Mouse (Mus musculus): ENCODE data around the gene Mybpc2.
A peak's percentile ranks its signal among the peaks of the same experiment; 100 is the strongest.

Mybpc2 gene

DNA sequence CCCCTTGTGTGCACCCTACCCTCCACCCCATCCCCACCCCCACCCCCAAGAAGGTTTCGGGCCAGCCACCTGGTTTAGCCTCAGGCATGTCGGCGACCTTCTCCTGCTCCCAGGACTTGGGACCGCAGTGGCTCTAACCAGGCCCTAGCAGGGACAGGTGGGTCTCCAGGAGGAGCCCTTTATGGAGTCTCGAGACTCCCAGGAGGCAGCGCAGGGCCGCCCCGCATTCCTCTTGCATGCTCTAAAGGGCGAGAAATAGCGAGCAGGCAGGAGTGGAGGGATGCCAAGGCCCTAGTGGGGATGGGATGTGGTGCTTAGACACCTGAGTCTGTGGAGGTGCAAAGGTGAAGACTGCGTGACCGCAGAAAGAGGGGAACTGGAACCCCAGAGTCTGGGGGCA is at the start of gene Mybpc2:
Mybpc2 (minus strand) TSS at position 155 of the 400 bp plus-strand sequence.
- DNase-seq: peak; percentile 48 to 59

DNA sequence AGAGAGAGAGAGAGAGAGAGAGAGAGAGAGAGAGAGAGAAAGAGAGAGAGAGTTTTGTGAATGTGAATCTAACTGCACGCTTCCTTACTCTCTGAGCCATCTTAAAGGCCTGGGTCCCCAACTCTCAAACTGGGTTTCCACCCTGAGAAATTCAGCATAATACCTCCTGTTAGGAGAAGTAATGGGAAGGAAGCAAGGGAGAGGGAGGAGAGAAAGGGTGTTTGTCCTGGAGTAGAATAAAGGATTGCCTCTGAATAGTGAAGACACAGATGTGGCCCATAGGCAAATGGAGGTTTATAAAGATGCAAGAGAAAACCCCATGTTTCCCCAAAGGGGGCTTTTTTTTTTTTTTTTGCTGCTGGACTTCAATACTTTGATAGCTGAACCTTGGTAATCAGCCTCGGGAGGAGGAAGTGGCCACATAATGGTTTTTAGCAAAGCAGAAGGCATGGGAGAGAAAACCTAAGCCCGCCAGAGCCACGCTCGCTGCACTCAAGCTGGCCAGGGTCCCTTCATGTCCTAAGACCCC is 48.6 kb upstream of the Mybpc2 start:
- no peak for DNase-seq

DNA sequence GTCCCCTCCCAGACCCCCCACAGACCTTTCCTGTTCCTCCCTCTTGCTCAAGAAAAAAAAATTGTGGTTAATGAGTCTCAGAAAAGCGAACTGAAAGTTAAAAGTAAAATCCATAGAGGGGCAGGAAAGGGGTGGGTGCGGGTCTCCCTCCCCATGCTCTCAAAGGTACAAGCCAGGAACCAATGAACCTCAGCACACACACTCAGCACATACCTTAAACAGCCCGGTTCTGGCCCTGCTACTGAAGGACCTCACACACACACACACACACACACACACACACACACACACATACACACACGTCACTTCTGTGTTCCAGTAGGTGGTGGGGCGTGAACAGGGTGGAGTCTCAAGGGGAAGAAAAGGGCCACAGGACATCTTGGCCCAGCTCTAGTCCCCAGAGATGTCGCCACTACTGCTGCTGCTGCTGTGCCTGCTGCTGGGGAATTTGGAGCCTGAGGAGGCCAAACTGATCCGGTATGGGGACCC is 47.8 kb upstream of the Mybpc2 start, which contains the start of gene Napsa:
Napsa (plus strand) TSS at position 168 of the 489 bp plus-strand sequence.
- DNase-seq: peak; percentile 74 to 81

DNA sequence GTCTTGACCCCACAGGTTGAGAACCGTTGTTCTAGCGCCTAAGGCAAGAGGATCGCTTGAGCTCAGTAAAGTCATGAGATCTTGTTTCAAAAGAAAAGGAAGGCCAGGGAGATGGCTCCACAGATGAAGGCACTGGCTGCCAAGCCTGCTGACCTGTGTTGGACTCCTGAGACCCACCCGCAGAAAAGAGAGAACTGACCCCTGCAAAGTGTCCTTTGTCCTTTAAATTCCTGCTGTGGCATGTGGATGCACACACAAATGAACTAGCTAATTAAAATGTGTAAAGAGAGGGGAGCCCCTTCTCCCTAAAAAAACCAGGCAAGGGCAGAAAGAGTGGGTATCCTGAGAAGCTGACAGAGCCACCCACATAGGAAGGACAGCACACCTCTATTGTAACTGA is 47.4 kb upstream of the Mybpc2 start:
- DNase-seq: no peak

DNA sequence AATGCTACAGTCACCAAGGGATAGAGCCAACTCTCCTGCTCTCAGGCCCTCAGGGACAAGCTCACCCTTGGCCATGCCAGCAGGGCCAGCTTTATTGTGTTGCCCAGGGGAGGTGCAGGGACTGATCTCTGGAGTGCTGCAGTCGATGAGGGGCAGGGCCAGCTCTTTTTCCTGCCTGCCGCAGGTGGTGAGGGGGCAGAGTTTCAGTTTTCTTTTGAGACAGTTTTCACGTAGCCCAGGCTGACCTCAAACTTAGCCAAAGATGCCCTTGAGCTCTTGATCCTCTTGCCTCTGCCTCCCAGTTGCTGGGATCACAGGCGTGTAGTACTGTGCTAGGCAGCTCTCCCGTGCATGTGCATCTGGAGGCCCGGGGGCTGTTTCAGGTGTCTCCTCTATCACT is 46.5 kb upstream of the Mybpc2 start:
- DNase-seq: no peak

DNA sequence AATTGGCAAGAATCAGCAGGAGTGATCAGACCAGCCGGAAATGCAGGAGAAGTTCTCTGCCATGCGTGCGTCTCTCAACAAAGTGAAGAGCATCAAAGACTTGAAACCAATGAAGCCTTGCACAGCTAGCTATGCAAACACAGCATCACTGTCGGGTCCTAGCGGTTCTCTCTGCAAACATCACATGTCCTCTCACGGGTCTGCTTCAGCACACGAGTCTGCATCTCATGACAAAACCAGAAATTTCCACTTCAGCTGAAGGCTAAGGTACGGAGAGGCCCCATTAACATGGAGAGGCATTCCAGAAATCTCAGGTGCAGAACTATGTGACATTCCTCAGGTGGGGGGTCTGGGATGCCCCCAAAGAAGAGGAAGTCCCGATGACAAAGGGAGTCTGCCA is 44.3 kb upstream of the Mybpc2 start:
- no peak for DNase-seq

DNA sequence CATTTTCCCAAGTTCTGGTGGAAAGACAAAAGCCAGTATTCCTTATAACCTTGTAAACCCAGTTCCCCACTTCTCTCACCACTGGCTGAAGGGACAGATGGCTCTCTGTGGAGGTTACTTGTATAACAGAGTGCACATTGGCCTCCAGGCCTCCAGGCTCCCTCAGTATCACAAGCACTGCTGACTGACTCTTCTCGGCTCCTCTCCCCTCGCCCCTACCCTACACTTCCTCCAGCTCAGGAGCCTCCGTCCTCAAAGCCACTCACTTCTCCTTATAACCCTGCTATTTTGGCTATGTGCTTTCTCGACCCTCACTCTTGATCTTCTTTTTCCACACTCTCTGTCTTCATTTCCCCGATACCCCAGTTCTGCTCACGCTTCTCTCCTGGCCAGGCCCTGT is 41.0 kb upstream of the Mybpc2 start:
- no peak for DNase-seq

DNA sequence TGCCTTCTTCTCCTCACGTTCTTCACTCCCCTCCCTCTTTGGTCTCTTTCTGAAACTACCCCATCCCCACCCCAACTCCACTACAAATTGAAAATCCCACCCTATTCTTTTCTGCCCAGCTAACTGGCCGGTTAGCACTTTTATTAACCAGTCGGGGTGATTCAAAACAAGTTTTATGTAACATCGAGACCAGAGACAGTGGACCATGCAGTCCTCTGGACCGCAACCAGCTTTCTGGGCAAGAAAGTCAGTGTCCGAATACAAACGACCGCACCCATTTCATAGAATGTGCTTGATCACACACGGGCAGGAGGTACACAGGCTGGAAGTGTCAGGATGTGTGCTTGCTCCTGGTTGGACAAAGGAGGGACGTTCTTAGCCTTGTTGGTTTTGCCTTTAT is 40.0 kb upstream of the Mybpc2 start:
- DNase-seq: no peak

DNA sequence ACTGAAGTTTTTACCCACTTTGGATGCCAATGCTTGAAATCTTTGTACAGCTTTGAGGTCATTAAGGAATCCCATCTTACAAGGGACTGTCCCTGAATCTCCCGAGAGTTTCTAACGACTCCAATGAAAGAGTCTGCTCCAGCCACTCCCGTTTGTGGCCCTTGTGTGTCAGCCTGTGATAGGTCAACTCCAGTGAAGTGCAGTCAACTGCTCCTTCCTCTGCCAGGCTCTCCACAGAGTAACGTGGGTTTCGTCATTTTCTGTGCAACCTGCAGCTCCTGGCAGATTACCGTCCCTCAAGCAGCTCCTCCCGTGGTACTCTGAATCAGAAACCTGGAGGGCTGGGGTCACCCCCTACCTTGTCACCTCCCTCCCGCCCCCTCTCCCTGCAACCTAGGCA is 38.8 kb upstream of the Mybpc2 start:
- peak in 1 of 2 experiments; percentile 59 for DNase-seq

DNA sequence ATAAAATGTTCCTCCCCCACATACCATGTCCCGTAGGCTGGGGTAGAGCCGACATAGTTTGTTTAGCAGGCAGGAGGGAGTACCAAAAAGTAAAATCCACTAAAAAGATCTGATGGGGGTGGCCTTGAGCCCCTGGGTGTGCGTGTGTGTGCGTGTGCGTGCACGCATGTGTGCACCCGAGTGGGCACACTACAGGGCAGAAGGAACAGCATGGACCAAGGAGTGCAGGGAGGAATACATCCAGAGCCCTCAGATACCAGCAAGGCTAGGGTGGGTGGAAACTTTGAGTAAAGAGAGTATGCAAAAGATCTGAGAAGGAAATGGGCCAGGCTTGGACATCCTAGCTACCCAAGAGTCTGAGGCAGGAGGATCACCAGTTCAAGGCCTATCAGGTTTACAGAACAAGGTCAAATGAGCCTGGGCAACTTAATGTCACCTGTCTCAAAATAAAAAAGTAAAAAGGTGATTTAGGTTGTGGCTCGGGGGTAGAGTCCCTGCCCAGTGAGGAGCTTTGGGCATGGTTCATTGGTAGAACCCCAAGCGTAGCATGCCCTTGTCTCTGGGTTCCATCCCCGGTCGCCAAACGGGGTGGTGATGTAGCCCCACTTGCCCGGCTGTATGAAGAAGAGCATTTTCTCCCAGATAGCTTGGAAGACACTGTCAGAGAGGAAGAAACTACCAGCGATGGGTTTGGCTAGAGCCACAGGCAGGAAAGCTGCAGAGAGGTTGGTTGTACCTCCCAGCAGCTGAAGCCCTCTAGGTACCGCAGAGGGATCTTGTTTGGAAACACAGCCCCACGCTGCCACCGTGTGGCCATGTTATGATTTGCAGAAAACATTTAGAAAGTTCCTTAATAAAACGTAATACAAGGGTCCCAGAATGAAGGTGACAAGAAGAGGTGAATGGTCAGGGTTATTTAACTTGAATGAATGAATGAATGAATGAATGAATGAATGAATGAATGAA is 36.3 kb upstream of the Mybpc2 start:
- DNase-seq: peak; percentile 61 to 84

DNA sequence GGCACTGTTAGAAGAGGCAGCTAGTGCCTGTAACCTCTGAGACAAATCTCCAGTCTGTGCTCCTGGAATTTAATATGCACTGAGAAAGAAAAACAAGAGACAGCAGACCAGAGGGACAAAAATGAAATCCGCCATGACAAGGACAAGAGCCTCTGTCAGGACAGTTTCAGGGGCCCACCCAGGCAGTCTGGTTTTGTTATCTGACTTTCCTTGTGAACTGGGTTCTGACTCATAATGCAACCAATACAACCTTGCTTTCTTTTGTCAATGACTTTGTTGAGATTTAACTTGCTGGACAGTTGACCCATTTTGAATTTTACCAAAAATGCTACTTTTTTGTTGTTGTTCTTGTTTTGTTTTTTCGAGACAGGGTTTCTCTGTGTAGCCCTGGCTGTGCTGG is 33.2 kb upstream of the Mybpc2 start:
- no peak for DNase-seq

DNA sequence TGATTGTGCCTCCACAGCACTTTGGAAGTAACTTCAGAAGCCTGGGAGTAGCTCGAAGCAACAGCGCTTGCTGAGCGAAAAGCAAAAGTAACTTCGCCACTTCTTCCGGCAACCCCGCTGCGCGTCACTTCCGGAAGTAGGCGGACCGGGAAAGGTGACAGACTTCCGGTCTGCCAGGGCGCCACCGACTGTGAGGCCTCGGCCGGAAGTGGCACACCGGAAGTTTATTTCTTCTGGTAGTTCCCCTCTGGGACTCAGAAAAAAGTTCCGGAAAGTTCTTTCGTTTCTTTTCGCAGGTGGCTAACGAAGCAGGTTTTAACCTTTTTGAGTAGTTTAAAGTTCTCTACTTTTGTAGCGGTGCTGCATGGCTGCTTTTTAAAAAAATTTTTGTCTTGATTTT is 29.4 kb upstream of the Mybpc2 start, which contains the start of gene Nr1h2:
Nr1h2 (minus strand) TSS at position 126 of the 400 bp plus-strand sequence.
- peak; percentile 98 for DNase-seq

DNA sequence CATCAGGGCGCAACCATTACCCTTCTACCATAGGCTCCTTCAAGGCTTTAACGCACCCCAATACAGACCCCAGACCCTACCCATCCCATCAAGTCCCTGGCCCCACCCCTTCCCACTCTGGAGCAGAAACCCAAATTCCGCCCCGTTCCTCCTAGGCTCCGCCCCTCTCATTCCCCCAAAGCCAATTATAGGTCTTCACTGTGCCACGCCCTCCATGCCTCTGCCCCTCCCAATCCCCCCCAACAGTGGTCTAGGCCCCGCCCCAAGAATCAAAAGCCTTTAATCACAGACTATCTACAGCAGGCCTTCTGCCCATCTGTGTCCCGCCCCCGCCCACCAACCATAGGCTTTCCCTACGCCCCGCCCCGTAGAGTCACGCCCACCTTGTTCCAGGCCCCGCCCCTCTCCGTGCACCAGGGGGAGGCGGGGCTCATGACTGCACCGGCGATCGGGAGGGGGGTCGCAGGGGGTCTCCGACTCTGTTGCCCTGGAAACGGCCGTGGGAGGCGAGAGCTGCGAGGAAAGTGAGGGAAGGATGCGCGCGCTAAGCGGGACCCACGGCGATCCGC is 28.8 kb upstream of the Mybpc2 start:
- peak; percentile 89 to 91 for DNase-seq

DNA sequence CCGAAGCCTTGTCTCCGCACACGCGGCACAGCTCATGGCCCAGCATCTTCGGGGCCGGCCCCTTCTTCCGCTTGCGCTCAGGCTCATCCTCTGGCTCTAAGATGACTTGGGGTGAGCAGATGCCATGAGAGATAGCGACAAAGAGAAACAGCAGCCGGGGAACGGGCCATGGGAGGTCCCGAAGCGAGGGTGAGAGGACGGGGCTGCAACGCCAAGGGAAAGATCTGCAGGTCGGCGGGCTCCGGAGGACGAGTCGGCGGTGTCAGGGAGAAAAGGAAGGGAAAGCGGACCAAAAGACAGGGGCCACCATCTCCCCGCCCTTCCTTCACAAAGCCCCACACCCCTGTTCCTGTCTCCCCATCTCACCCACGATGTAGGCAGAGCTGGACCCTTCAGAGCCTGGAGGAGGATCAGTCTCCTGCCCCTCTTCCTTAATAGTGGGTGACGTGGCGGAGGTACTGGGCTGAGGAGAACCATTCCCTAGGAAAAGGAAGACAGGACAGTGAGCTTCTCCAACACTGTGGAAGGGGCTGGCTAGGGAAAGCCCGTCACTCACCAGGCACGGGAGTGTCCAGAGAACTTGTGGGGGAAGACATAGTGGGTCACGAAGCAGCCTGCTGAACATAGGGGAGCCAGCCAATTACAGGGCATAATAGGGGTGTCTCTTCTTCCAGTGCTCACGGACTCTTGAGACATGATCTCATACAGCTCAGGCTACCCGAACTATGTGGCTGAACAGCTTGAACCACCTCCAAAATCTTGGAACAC is 27.9 kb upstream of the Mybpc2 start:
- DNase-seq: no peak

DNA sequence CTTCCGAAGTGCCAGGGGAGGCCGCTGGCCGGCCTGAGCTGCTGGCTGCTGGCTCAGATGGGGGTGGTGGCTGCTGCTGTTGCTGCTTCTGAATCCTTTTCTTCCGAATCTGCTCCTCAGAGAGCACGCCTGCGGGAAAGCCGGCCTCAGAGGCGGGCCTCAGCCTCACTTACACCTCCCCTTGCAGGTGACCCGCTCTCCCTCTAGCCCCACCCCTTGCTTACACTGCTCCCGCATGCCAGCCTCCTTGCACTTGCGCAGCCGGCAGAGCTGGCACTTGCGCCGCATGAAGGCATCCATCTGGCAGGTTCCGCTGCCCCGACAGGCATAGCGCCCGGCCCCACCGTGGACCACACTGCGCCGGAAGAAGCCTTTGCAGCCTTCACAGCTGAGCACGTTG is 27.3 kb upstream of the Mybpc2 start:
- peak in 1 of 2 experiments; percentile 23 for DNase-seq

DNA sequence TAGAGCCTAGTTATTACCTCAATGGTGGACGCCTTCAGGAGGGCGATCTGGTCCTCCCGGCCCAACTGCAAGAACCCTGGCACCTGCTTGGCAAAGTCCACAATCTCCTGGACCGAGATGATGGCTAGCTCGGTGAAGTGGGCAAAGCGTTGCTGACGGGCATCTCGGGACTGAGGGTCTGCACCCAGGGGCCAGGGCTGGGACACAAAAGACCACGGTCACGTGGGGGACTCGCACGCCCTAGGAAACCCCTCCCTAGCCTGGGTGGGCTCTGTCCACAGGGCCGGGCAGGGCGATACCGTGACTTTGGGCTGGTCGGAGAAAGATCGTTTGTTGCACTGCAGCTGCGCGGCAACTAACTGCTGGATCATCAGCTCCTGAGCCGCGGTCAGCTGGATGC is 26.8 kb upstream of the Mybpc2 start:
- peak in 1 of 2 experiments; percentile 24 for DNase-seq

DNA sequence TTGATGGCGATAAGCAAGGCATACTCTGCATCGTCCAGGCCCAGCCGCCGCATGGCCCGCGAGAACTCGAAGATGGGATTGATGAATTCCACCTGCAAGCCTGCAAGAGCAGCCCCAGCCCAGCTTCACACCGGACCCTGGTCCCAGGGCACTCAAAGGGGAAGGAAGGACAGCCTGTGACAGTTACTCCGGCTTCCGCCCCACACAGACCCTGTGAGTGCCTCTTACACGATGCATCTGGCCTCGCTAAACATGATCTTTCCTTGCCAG is 25.9 kb upstream of the Mybpc2 start:
- DNase-seq: no peak

DNA sequence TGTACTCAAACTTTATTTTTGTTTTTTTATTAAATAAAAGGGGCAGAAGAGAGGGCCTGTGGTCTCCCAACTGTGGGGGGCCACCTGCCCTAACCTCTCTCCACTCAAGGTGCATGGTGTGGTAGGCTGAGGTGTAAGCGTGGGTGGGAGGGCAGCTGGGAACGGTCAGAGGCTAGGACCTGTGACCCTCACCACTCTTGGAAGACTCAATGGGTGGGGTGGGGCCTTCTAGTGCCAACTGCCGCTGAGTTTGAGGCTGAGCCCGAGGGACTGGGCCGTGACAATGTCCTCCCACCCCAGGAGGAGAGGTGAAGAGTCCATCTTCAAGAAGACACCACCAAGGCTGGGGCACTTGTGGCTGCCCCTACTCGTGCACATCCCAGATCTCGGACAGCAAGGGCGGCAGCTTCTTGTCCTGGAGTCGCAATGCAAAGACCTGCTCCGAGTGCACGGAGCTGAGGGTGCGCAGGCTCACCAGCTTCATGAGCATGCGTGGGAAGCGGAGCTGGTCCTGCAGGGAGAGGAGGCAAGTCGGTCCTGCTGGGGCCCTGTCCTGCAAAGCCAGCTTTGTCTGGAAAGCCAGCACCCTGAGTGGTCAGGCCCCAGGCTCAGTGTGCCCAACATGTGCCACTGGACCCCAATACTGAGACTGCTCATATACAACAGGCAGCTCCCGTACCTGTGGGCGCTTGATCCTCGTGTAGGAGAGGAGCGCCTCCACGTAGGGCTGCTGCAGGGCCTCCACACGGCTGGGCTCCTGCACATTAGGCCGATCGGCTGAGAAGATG is 25.4 kb upstream of the Mybpc2 start:
- no peak for DNase-seq

DNA sequence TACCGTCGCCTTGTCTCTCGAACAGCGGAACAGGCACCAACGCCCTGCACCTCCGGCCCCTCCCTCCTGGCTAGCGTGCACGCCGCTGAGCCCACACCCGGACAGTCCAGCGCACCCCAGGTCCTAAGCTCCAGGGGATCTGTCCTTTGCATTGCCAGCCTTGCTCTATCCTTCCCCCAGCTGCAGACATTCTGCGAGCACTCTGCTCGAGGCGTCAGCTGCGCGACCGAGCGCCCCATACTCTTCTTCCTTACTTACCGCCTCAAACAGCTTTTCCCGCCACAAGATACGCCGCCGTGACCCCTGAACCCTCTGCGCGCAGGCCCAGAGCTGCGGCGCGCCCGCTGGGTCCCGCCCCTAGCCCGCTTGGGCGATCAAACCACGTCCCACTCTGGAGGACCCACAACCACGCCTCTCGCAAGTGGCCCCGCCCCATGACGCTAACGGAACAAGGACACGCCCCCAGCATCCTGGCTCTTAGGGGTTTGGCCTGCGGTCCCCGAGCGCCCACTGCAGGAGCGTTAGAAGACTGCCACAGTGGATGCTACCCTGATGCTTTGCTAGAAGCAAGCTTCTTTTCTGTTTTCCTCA is 24.1 kb upstream of the Mybpc2 start, which contains the start of gene Pold1:
Pold1 (minus strand) TSS at position 353 of the 591 bp plus-strand sequence.
- peak; percentile 99 to 100 for DNase-seq

DNA sequence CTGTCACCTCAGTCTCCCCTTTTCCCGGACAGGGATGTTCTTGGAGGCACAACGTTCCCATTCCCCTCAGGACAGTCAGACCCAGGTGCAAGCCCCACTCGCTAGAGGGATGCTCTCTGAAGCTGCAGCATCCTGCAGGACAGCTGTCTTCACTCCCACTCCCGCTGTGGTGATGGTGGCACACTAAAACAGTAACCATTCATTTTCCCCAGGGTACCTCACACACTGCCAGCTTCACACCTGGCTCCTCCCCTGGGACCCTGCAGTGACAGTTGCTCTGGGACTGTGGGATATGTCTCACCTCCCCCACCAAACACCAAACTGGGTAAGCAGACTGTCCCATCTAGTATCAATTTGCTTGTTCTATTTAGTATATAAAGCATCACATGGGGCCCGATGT is 23.3 kb upstream of the Mybpc2 start:
- DNase-seq: peak in 1 of 2 experiments; percentile 23

DNA sequence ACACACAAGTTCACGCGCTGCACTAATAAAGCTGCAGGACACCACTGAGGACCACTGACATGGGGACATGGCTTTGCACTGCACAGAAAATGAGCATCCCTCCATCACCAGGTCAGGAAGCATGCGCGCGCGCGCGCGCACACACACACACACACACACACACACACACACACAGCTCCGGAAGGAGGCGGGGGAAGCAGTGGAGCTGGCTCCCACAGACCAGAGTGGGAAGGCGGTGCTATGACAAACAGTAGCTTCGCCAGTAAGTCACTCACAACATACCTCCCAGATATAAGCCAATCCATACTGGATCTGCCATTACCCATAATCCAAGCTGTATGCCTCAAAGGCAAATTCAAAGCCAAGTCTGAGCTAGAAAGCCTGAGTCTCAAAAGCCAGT is 22.6 kb upstream of the Mybpc2 start:
- DNase-seq: no peak

DNA sequence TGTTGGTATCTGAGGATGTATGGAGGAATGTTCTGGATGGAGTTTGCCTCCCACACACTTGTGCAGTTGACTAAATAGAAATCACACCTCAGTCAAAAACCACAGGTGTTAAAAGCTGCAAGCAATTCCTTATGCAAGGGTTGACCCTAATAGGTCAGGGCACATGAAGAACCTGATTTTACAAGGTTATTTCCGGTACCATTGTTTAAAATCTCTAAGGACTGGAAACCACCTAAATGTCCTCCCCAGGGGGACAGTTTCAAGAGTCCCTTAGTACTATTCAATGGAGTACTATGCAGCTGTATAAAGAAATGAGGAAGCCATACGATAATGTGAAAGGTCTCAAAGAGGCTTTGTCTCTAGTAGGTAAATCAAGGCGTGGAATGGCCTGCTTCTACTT is 21.8 kb upstream of the Mybpc2 start:
- DNase-seq: no peak
